Mouse (Mus musculus): ENCODE data around the gene Fxyd7. TPM values are rescaled to one million over a fixed set of nuclear protein-coding genes. Genes with fewer than 3 reads are reported as not detected.

Fxyd7 gene
- total RNA-seq, 2 experiments from 2014 or later = not detected

GRCm38 (mm10) chr7:31054661-31055320 lies 3.5 kb upstream of the Fxyd7 start:
- no peak for ATAC-seq (replicated peaks; ENCODE audit: low FRiP score, poor library complexity, severe bottlenecking)

GRCm38 (mm10) chr7:31053882-31054447 lies 2.7 kb upstream of the Fxyd7 start:
- ATAC-seq (replicated peaks; ENCODE audit: low FRiP score, poor library complexity, severe bottlenecking) = no peak

GRCm38 (mm10) chr7:31052636-31053434 lies 1.6 kb upstream of the Fxyd7 start:
- ATAC-seq (replicated peaks; ENCODE audit: low FRiP score, poor library complexity, severe bottlenecking) = no peak

GRCm38 (mm10) chr7:31052251-31052635 lies 976 bp upstream of the Fxyd7 start:
- ATAC-seq (replicated peaks; ENCODE audit: low FRiP score, poor library complexity, severe bottlenecking) = no peak

DNA sequence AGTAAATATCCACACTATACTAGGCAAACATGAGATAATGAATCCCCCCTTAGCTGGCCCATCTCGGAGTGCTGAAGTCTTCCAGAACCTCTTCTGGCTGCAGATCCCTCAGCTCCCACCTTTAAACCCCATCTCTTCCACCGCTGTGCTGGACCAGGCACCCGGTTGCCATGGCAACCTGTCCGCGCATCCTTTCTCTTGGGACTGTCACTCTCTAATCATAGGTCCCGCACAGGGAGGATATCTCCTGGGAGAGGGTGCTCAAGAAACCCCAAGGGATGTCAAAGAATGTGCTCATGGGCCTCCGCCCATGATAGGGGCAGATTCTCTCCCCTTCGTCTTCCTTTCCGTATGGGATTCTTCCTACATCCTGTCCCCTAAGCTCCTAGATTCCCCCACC lies 346 bp downstream of the Fxyd7 start:
- ATAC-seq (replicated peaks; ENCODE audit: low FRiP score, poor library complexity, severe bottlenecking) = no peak

GRCm38 (mm10) chr7:31050487-31050886 lies 780 bp downstream of the Fxyd7 start:
- ATAC-seq (replicated peaks; ENCODE audit: low FRiP score, poor library complexity, severe bottlenecking) = no peak

DNA sequence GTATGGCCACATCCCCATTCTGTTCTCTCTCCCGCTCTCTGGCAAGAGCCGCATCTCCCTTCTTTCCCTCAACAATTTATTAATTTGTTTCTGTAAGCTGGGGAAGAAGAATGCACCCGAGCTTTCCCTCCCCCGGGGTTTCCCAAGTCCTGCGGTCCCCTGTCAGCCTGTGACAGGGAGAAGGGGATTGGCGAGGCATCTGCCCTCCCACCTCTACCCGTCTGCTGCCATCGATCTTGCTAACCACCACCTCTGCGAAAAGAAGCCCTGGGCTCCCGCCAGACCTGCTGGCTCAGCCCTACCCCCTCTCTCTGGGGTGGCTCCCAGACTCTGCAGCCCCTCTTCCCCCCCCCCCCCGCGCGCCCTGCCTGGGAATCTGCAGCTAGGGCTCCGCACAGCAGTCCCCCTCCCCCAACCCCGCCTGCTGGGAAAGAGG lies 1.4 kb downstream of the Fxyd7 start:
- no peak for ATAC-seq (replicated peaks; ENCODE audit: low FRiP score, poor library complexity, severe bottlenecking)

DNA sequence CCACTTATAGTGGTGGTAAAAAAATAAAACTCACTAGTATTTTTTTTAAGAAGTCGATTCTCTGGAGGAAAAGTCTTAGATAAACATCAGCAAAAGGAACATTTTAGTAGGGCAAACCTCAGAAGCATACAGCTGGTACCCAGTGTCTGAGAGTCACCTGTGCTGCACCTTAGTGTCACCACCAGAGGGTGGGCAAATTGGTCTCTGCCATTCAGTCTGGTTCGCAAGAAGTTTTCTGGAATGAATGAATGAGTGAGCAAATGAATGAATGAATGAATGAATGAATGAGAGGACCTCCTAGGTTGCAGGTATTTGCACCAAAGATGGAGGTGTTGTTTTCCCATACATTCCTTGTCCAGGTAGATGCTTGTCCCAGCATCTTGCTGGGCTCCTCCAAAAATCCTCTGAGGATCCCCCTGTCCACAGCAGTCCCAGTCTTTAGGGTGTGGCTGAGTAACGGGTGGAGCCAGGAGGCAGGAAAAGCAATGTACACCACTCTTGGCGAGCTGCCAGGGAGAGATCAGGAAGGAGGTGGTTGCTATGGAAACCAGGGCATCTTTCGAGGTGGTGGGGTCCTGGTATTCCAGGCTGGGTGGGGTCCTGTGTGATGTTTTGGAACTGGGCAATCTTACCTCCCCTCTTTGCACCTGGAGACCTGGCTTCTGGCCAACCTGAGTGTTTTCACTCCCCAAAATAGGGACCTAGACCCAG lies 2.0 kb downstream of the Fxyd7 start:
- ATAC-seq (replicated peaks; ENCODE audit: low FRiP score, poor library complexity, severe bottlenecking) = no peak

GRCm38 (mm10) chr7:31042431-31042910 lies 8.8 kb downstream of the Fxyd7 start, which contains the start of gene Fxyd5:
Gene Fxyd5 (minus strand): TSS chr7:31042481.
- no peak for ATAC-seq (replicated peaks; ENCODE audit: low FRiP score, poor library complexity, severe bottlenecking)

- ATAC-seq (replicated peaks; ENCODE audit: low FRiP score, poor library complexity, severe bottlenecking) = no peak
These were observed 9.5 kb downstream of the Fxyd7 start for GRCm38 (mm10) chr7:31041662-31042315.

DNA sequence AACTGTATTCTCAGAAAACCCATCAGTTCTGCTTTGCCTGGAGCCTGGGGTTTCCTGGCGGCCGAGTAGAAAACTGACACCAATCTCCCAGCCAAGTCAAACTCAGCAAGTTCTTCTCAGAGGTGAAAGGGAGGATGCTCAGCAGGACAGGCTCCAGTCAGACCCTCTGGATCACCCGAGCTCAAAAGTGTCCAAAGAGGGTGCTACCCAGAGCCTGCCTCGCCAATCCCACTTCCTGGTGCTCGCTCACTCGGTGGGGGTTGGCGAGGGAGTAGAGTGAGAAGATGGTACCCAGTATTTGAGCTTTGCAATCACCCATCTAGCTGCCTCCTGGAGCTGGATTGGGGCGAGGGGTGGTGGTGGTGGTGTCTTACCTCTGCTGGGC lies 10.3 kb downstream of the Fxyd7 start:
- no peak for ATAC-seq (replicated peaks; ENCODE audit: low FRiP score, poor library complexity, severe bottlenecking)

DNA sequence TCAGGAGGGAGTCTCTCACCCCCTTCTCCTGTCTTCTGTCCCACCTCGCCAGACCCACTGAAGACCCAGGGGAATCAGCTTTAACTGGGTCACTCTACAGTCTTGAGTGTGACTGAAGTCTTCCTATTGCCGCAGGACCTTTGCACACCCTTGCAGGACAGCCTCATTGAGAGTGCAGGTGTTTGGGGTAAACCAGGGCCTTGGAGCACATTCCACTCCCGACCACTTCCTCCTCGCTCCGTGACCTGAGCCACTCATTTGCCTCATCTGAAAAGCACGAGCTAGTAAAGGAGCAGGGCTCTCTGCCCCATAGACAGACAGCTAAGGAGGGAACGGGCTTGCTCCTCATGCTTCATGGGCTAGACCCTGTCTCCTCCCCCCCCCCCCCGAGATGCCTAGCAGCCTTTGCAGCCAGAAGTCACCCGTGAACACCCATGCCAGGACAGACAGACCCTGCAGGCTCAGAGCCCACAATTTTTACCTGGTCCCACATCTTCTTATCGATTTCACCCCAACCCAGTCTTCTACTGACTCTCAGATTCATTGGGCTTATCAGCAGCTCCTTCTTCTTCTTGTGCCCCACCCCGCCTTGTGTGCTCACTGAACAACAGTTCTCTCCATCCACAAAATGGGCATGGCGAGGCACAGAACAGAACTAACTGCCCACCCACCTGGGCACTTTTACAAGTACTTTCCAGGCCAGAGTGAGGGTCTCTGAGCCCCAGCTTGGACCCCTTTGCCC lies 10.8 kb downstream of the Fxyd7 start:
- no peak for ATAC-seq (replicated peaks; ENCODE audit: low FRiP score, poor library complexity, severe bottlenecking)

GRCm38 (mm10) chr7:31039011-31039410 lies 12.3 kb downstream of the Fxyd7 start:
- no peak for ATAC-seq (replicated peaks; ENCODE audit: low FRiP score, poor library complexity, severe bottlenecking)

- no peak for ATAC-seq (replicated peaks; ENCODE audit: low FRiP score, poor library complexity, severe bottlenecking)
These were observed 13.6 kb downstream of the Fxyd7 start for GRCm38 (mm10) chr7:31037675-31038074.

DNA sequence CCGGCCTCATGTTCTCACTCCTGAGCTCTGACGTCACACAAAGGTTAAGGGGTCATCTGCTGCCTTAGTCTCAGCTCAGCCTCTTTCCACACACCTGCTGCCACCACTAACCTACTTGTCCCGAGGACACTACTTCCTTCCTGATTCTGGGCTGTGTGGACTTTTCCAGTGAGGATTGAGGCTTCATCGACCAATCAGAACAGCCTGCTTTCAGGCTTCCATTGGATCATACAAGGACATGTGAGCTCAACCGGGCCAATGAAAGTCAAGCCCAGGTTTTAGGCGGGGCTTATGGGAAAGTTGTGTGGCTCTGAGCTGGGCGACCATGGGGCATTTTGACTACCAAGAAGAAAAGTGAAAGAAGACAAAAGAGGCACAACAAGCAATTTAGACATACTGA lies 14.3 kb downstream of the Fxyd7 start:
- ATAC-seq (replicated peaks; ENCODE audit: low FRiP score, poor library complexity, severe bottlenecking) = no peak

DNA sequence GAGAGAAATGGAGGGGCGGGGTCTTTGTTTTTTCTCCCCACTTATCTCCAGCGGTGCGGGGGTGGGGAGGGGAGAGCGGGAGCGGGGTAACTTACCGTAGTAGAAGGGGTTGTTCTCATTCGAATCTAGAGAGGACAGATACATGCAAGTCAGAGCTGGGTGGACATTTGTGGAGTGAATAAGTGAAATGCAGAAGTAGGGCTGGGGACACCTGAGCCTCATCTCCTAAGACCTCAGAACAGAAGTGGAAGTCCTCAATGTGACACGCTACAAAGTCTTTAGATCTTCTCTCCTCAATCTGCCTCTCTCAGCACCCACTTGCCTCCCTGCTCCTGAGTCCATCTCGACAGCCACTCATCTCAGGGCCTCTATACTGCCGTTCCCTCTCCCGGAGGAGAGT lies 16.0 kb downstream of the Fxyd7 start:
- ATAC-seq (replicated peaks; ENCODE audit: low FRiP score, poor library complexity, severe bottlenecking) = no peak

DNA sequence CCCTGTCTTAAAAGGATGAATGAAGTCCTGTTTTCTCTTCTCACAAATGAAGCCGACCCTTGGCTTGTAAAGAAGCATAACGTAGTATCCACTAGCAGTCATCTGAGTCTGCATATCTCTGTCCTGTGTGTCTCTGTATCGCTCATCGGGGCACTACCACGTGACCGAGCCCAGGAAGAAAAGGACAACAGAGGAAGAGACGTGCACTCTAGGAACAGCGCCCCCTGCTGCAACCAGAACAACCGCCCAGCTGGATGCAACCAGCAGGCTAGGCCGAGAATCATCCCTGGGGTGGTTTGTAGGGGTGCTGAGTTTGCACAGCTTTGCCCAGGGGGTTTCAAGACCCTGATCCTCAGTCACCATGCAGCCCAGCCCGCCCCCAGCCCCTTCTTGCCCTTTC lies 16.5 kb downstream of the Fxyd7 start:
- no peak for ATAC-seq (replicated peaks; ENCODE audit: low FRiP score, poor library complexity, severe bottlenecking)

- no peak for ATAC-seq (replicated peaks; ENCODE audit: low FRiP score, poor library complexity, severe bottlenecking)
These were observed 17.7 kb downstream of the Fxyd7 start for GRCm38 (mm10) chr7:31033409-31034165.

All from erythroid progenitor cell, adult 5-6 weeks (primary cell).